Mouse (Mus musculus): Measurements from ENCODE around the gene Nudt8. TPM values are rescaled to one million over a fixed set of nuclear protein-coding genes. Genes with fewer than 3 reads are reported as not detected.

Gene Nudt8
- polyA plus RNA-seq, 1 experiment from 2014 or later: 39.3 TPM

DNA sequence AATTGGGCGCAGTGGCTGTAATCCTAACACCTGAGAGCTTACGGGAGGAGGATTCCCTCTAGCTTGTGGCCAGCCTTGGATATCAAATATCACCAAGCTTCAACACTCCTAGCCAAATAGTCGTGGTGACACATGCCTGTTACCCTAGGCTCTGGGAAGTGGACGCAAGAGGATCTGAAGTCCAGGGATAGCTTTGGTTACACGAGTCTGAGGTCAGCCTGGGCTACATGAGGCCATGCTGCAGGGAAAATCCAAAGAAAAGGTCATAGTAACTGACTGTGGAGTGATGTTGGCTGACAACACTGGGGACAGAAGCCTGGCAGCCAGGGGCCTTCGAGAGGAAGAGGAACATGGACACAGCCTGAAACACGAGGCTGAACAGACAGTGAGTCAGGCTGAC lies 4.3 kb upstream of the Nudt8 start:
- peaks cover 1% of the 10 kb centered on the region; the same call in 1 of the 2 replicates for H3K4me1 ChIP-seq (replicated peaks; ENCODE audit: control insufficient read depth, insufficient read depth)
- no peaks in the 10 kb centered on the region for H3K27me3 ChIP-seq (ENCODE audit: control insufficient read depth, insufficient read depth, low read length)
- H3K36me3 ChIP-seq (ENCODE audit: control insufficient read depth, insufficient read depth, low read length): no peaks in the 10 kb centered on the region
- no peak overlapping the region for H3K4me2 ChIP-seq (replicated peaks; ENCODE audit: low read depth)
- H3K27ac ChIP-seq (replicated peaks): no peak overlapping the region
- WGBS: 65% methylated on average over 7 of the region's 7 CpGs
- no peak for DNase-seq (ENCODE audit: low spot score)
- H3K9ac ChIP-seq (ENCODE audit: low read length): no peak overlapping the region
- no peaks in the 10 kb centered on the region for H3K9me3 ChIP-seq (ENCODE audit: control insufficient read depth, low read length)
- no peak for ATAC-seq (ENCODE audit: low FRiP score, low TSS enrichment)
- no peak overlapping the region for H3K4me3 ChIP-seq (ENCODE audit: low read depth, low read length)
- TF ChIP-seq EP300 (optimal IDR thresholded peaks at IDR 0.05): no peak
- no peak for TF ChIP-seq CTCF (IDR thresholded peaks at IDR 0.05; ENCODE audit: low read depth)

- WGBS: 77% methylated on average over 8 of the region's 8 CpGs
Measured at GRCm38 (mm10) chr19:3996747-3997146, 3.6 kb upstream of the Nudt8 start.

GRCm38 (mm10) chr19:3997231-3997630 lies 3.1 kb upstream of the Nudt8 start:
- peak; percentile 68 for DNase-seq (ENCODE audit: low spot score)
- Histone ChIP-seq H3K9ac (ENCODE audit: low read length) (no peak overlapping the region), H3K27me3 (ENCODE audit: control insufficient read depth, insufficient read depth, low read length) (no peaks in the 10 kb centered on the region), H3K36me3 (ENCODE audit: control insufficient read depth, insufficient read depth, low read length) (no peaks in the 10 kb centered on the region), H3K4me1 (replicated peaks; ENCODE audit: control insufficient read depth, insufficient read depth) (peaks cover 3% of the 10 kb centered on the region; the same call in 1 of the 2 replicates), H3K4me3 (ENCODE audit: low read depth, low read length) (no peak overlapping the region), H3K4me2 (replicated peaks; ENCODE audit: low read depth) (no peak overlapping the region), H3K9me3 (ENCODE audit: control insufficient read depth, low read length) (no peaks in the 10 kb centered on the region), H3K27ac (replicated peaks) (no peak overlapping the region)
- no peak; the same call in 1 of the 2 replicates for ATAC-seq (ENCODE audit: low FRiP score, low TSS enrichment)
- TF ChIP-seq CTCF (IDR thresholded peaks at IDR 0.05; ENCODE audit: low read depth) (no peak), EP300 (optimal IDR thresholded peaks at IDR 0.05) (no peak)
- WGBS: 34% methylated on average over 8 of the region's 8 CpGs

More at GRCm38 (mm10) chr19:3996747-3997146, 3.6 kb upstream of the Nudt8 start:
- no peak overlapping the region for H3K9ac ChIP-seq (ENCODE audit: low read length)
- no peak overlapping the region for H3K4me2 ChIP-seq (replicated peaks; ENCODE audit: low read depth)
- no peaks in the 10 kb centered on the region for H3K36me3 ChIP-seq (ENCODE audit: control insufficient read depth, insufficient read depth, low read length)
- DNase-seq (ENCODE audit: low spot score): no peak
- ATAC-seq (ENCODE audit: low FRiP score, low TSS enrichment): no peak
- H3K4me3 ChIP-seq (ENCODE audit: low read depth, low read length): no peak overlapping the region
- no peaks in the 10 kb centered on the region for H3K9me3 ChIP-seq (ENCODE audit: control insufficient read depth, low read length)
- no peaks in the 10 kb centered on the region for H3K27me3 ChIP-seq (ENCODE audit: control insufficient read depth, insufficient read depth, low read length)
- H3K27ac ChIP-seq (replicated peaks): no peak overlapping the region
- TF ChIP-seq EP300 (optimal IDR thresholded peaks at IDR 0.05): no peak
- TF ChIP-seq CTCF (IDR thresholded peaks at IDR 0.05; ENCODE audit: low read depth): no peak
- peaks cover 3% of the 10 kb centered on the region; the same call in 1 of the 2 replicates for H3K4me1 ChIP-seq (replicated peaks; ENCODE audit: control insufficient read depth, insufficient read depth)

DNA sequence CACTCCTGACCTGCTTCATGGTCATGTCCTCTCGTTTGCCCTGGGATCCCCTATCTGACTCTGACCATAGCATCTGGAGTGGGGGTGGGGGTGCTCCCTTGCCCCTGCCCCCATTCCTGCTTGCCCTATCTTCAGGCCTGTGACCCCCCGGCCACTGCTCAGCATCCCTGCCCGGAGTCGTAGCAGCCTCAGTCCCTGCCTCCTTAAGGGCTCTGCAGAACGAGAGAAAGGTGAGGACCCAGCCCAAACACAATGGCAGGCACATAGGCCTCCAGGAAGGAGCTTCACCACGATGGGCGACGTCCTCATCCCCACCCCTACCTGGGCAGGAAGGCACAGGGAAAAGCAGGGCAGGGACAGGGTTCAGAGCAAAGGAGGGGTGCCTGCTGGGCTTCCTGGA lies 2.0 kb upstream of the Nudt8 start:
- WGBS: 76% methylated on average over 8 of the region's 8 CpGs

DNA sequence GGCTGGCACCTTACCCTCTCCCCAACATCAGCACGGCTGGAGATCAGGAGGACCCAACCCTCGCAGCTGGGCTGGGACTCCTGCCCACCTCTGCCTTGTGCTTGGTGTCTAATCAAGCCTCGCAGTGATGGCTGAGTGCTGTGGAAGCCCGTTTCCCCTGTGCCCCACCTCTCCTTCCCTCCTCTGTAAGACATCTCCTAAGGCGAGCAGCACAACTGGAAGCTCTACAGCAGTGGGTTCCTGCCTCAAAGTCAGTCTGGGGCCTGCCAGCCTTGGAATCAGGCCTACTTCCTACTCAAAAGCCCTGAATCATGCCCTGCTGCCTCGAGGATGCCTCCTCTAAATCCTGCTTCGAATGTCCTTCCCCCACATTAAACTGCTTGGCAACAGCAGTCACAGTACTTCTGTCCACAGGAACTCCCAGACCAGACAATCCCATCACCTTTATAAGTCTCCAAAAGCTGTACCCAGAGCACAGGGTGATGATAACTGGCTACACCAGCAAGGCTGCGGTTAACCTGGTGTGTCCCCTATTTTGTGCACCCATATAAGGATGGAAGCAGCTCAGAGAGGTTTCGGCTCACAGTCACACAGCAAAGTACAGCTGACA lies 1.2 kb upstream of the Nudt8 start:
- no peak for TF ChIP-seq EP300 (optimal IDR thresholded peaks at IDR 0.05)
- TF ChIP-seq CTCF (IDR thresholded peaks at IDR 0.05; ENCODE audit: low read depth): no peak
- Histone ChIP-seq H3K9ac (ENCODE audit: low read length) (peak overlapping the region; percentile 78), H3K27me3 (ENCODE audit: control insufficient read depth, insufficient read depth, low read length) (no peaks in the 10 kb centered on the region), H3K4me3 (ENCODE audit: low read depth, low read length) (no peak overlapping the region), H3K27ac (replicated peaks) (no peak overlapping the region), H3K4me2 (replicated peaks; ENCODE audit: low read depth) (peak overlapping the region; percentile 94), H3K9me3 (ENCODE audit: control insufficient read depth, low read length) (no peaks in the 10 kb centered on the region), H3K36me3 (ENCODE audit: control insufficient read depth, insufficient read depth, low read length) (no peaks in the 10 kb centered on the region), H3K4me1 (replicated peaks; ENCODE audit: control insufficient read depth, insufficient read depth) (peaks cover 3% of the 10 kb centered on the region; the same call in 1 of the 2 replicates)
- DNase-seq (ENCODE audit: low spot score): no peak
- WGBS: 71% methylated on average over 9 of the region's 9 CpGs
- ATAC-seq (ENCODE audit: low FRiP score, low TSS enrichment): no peak

More for the DNA sequence above, 2.0 kb upstream of the Nudt8 start:
- H3K36me3 ChIP-seq (ENCODE audit: control insufficient read depth, insufficient read depth, low read length): no peaks in the 10 kb centered on the region
- no peaks in the 10 kb centered on the region for H3K9me3 ChIP-seq (ENCODE audit: control insufficient read depth, low read length)
- no peak overlapping the region for H3K4me3 ChIP-seq (ENCODE audit: low read depth, low read length)
- TF ChIP-seq CTCF (IDR thresholded peaks at IDR 0.05; ENCODE audit: low read depth) (no peak), EP300 (optimal IDR thresholded peaks at IDR 0.05) (no peak)
- H3K4me2 ChIP-seq (replicated peaks; ENCODE audit: low read depth): no peak overlapping the region
- DNase-seq (ENCODE audit: low spot score) (no peak), ATAC-seq (ENCODE audit: low FRiP score, low TSS enrichment) (no peak)
- no peaks in the 10 kb centered on the region for H3K27me3 ChIP-seq (ENCODE audit: control insufficient read depth, insufficient read depth, low read length)
- no peak overlapping the region for H3K9ac ChIP-seq (ENCODE audit: low read length)
- H3K27ac ChIP-seq (replicated peaks): no peak overlapping the region
- peaks cover 3% of the 10 kb centered on the region; the same call in 1 of the 2 replicates for H3K4me1 ChIP-seq (replicated peaks; ENCODE audit: control insufficient read depth, insufficient read depth)

DNA sequence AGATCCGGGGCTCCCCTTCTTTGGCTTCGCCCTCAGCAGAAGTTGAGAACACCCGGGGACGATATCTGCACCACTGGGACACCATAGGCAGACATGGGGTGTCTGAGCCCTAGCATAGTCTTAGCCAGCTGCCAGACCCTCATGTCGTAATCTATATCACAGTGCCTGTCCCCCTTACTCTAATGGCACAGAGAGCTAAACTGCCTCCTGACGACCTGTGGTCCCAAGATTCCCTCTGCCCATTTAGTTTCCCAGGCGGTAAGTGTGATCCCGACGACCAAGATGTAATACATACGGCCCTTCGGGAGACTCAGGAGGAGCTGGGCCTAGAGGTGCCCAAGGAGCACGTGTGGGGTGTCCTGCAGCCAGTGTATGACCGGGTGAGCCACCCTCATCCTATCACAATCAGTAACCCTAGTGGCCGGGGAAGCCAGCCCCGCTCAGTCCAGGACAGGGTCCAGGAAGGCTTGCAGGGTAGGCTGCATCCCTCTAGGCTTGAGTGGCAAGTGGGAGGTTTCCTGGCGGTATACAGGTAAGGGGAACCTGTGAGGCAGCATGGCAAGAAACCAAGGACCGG lies 657 bp downstream of the Nudt8 start:
- H3K27ac ChIP-seq (replicated peaks): peak overlapping the region; percentile 95
- TF ChIP-seq EP300 (optimal IDR thresholded peaks at IDR 0.05) (no peak), CTCF (IDR thresholded peaks at IDR 0.05; ENCODE audit: low read depth) (no peak)
- DNase-seq (ENCODE audit: low spot score) (no peak), ATAC-seq (ENCODE audit: low FRiP score, low TSS enrichment) (no peak)
- no peaks in the 10 kb centered on the region for H3K27me3 ChIP-seq (ENCODE audit: control insufficient read depth, insufficient read depth, low read length)
- 0 out of 2 replicates have a peak, but pooled peaks cover 2% of the 10 kb centered on the region for H3K36me3 ChIP-seq (ENCODE audit: control insufficient read depth, insufficient read depth, low read length)
- 16% methylated on average over 17 of the region's 17 CpGs for WGBS
- H3K9me3 ChIP-seq (ENCODE audit: control insufficient read depth, low read length): no peaks in the 10 kb centered on the region
- H3K4me3 ChIP-seq (ENCODE audit: low read depth, low read length): peak overlapping the region; percentile 66
- peaks cover 3% of the 10 kb centered on the region; the same call in 1 of the 2 replicates for H3K4me1 ChIP-seq (replicated peaks; ENCODE audit: control insufficient read depth, insufficient read depth)
- H3K4me2 ChIP-seq (replicated peaks; ENCODE audit: low read depth): peak overlapping the region; percentile 94
- H3K9ac ChIP-seq (ENCODE audit: low read length): peak overlapping the region; percentile 78
